Mouse (Mus musculus) adrenal gland, postnatal 36 days (tissue): ENCODE data around the gene Ubn1. TPM values are rescaled to one million over a fixed set of nuclear protein-coding genes. Genes with fewer than 3 reads are reported as not detected.

Source experiments
- DNase-seq, 2 experiments: peaks; one replicate each; pipeline ENCODE4 v3.0.0; 2021; ENCODE audit warnings: mixed read lengths in 1 of 2
- total RNA-seq, 2 experiments: library from RNA; stranded (reverse); gene quantifications; 2 replicates each; pipeline ENCODE4 v1.2.3; 2021

The Ubn1 gene
- total RNA-seq, 2 experiments from 2014 or later, result 35.2 to 38.5 TPM

DNA sequence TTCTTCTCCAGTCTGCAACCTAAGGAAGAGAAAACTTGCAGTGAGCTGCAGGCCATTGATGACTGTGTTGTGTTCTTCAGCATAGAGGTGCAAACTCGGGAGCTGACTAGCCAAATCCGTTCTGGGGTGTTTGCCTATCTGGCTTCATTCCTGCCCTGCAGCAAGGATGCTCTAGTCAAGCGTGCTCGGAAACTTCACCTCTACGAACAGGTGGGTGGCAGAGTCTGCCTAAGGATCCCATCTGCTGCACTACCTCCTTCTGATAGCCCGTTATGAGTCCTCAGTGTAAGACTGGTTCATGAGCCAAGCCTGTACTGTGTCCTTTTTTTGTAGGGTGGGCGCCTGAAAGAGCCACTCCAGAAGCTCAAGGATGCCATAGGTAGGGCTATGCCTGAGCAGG is 22.1 kb downstream of the Ubn1 start:
- DNase-seq, result no peak

DNA sequence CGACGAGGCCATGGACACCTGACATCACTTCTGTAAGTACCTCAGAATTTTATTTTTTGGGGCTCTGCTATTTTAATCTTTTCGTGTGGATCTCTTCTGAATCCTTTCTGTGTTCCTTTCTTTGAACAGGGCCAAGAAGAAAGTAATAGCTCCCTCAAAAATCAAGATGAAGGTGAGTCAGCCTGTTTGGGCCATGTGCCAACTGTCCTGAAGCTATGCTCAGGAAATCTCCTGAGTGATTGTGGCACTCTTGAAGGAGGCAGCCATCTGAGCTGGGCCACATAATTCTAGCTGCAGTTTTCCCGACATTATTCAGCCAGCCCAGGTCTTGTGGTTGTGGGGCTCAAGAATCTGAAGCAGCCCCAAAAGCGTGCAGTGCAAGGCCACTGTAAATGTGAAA is 24.5 kb downstream of the Ubn1 start:
- peak; percentile 56 to 70 for DNase-seq

DNA sequence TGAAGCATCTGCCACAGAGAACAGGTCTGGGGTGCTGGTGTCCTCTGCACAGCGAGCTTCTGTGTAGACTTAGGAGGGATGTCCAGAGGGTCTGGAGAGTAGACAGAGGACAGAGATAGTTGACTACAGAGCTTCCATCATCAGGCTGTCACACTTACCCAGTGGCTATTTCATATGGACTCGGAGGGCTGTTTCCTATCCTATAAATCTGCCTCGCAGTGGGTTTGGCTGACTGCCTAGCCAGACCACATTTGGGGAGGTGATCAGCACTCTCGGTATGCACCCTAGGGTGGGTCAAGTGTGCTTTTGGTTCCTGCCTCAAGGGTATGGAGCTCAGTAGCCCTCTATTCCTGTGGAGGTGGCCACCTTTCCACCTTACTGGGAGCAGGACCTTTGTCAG is 35.3 kb downstream of the Ubn1 start:
- no peak for DNase-seq

DNA sequence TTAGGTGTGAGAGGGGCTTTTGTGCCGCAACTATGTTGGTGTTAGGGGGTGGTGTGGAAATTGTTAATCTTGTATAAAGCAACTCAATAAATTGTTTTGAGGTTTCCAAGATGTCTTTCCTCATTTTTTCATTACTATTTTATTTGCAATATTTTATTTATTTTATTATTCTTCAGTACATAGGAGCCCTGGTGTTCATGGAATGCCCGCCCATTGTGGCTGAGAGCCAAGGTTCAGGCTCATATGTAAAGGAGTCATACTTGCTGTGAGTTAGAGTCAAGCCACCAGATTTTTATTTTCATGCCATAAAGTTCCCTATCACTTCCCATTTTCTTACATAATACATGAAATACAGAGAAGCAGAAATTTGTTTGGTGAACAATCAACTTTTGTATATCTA is 36.3 kb downstream of the Ubn1 start:
- no peak for DNase-seq

DNA sequence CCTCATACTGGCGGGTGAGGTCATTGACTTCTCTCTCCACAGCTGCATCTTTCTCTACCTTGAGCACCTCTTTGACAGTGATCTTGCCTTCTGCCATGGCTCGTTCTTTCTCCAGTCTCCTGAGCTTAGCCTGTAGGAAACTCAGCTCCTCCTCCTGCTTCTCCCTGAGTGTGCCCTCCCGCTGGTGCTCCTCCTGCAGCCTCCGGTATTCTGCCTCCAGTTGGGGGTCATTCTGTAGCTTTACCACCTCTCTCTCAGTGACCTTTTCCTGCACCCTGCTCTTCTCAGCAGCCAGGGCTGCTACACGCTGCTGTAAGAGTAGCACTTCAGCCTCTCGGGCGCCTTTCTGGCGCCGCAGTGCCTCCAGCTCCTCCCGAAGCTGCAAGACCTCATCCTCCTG is 39.2 kb downstream of the Ubn1 start:
- no peak for DNase-seq

DNA sequence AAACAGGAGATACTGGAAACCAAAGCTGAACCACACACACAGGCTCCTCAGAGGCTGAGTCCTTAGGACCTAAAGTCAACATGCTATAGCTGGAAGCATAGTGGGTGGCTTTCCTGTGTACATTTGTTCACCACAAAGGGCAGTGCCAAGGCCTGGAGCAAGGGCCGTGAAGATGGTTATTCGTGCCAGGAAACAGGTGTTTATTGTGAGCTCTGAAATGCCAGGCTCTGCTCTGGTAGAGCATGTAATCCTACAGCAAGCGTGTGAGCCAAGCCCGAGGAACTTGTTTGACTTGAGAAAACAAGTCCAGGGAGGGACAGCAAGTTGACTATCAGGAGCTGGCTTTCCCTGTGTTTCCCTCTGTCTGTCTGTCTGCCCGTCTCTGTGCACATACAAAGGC is 43.4 kb downstream of the Ubn1 start:
- no peak for DNase-seq

DNA sequence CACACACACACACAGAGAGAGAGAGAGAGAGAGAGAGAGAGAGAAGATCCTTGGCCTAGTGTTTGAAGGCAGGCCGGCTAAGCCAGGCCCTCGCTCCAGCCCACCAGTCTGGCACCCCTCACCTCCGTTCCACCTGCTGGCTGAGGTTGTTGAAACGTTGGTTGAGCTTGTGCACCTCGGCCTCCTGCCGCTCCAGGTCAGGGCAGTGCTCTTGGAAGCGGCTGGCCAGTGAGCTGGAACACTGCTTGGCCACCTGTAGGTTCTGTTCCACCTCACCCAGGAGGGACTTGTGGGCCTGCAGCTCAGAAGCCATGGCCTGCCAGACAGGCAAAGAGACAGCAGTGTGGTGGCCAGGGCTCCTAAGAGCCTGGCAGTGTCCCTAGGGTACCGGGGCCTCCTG is 46.6 kb downstream of the Ubn1 start:
- no peak for DNase-seq

DNA sequence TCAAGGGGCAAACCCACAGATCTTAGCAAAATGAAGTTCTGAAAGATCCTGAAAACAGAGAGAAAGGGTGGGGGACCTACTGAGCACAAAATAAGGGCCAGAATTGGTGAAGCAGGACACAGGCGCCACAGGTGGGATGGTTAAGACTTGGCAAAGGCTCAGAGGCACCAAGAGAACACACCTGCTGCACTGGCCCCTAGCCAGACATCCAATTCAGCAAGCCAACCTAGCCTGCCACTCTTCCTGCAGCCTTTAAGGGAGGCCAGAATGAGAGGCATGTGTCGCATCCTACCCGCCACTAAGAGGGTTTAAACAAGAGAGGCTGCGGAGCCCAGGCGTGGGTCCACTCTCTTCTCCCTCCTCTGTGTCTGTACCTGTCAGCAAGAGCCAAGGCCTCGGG is 51.1 kb downstream of the Ubn1 start:
- no peak for DNase-seq

DNA sequence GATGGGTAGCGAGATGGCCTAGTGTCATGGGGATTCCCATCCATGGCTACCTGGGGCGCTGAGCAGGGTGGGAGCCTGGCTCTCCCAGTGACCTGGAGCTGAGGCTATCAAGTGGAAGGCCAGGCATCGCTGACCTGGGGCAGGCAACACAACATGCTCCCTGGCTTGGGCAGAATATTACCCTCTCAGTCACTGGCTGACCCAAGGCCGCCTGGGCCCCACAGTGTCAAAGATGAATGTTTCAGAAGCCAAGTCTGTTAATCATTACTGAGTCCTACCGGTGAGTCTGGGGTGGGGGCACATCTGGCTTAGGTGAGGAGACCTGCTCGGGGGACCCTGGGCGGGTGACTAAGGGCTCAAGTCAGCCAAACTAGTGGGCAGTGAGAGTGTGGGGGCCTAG is 60.0 kb downstream of the Ubn1 start:
- DNase-seq, result no peak

DNA sequence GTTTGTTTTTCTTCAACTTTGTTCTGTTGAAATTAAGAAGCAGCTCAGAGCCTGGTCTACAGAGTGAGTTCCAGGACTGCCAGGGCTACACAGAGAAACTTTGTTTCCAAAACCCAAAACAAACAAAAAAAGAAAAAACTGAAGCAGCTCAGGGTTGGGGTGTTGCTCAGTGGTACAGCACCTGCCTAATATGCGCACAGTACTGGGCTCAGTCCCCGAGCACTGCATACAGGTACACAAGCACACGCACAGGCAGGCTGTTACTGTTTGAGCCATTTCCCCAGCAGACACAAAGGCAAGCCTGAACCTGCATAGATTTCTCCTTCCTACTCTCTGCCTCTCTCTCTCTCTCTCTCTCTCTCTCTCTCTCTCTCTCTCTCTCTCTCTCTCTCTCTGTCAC is 61.2 kb downstream of the Ubn1 start:
- DNase-seq, result no peak

DNA sequence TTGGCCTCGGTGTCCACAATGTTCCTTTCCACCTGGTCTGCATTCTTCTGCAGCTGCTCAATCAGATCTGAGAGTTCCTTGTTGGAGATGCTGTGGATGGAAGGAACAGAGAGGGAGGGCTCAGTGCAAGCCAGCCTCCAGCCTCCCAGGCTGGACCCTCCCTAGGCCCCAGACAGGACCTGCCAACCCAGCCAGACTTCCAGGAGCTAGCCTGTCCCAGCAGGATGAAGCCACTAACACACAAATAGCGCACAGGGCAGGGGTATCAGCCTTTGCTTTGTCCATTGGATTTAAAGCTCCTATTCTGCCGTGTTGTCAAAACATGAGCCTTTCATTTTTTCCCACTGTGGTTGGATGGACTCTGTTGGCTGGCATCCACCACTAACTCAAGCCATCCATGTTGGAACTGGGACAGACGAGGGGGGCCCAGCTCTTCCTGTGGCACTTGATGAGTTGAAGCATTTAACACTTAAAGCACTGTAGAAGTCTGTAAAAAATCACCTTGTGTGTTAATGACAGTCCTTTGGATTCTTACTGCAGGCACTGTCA is 63.2 kb downstream of the Ubn1 start:
- no peak for DNase-seq

DNA sequence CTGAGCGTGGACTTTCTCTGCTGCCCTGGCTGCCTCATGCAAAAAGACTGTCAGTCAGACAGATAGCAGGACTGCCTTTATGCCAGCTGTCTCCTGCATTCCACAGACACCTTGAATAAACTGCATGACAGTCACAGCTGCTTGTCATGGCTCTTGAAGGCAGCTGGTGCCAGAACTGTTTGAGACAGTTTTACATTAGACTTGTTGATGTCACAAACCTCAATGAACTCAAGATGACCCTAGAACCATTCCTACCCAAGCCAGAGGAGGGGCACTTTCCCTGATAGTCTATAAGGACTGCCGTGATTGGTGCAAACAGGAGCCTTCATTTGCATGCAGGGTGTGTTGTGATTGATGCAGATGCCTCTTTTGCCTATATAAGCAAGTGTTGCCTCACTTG is 63.7 kb downstream of the Ubn1 start:
- no peak for DNase-seq

DNA sequence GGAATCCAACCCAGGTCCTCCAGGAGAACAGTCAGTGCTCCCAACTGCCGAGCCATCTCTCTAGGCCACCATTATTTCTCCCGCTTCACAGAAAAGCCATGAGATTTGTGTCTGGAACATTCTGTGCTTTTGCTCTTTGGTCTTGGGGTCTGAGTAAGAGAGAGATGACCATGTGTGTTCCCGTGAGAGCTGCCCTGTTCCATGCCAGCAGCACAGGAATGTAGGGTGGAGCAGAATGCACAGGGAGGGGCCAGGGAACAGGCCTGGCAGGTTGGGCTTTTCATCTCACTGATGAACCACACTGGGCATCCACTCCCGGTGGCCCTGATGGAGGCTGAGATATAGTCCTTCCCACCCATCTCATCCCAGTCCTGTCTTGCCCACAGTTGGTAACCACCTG is 69.5 kb downstream of the Ubn1 start:
- DNase-seq, result no peak

DNA sequence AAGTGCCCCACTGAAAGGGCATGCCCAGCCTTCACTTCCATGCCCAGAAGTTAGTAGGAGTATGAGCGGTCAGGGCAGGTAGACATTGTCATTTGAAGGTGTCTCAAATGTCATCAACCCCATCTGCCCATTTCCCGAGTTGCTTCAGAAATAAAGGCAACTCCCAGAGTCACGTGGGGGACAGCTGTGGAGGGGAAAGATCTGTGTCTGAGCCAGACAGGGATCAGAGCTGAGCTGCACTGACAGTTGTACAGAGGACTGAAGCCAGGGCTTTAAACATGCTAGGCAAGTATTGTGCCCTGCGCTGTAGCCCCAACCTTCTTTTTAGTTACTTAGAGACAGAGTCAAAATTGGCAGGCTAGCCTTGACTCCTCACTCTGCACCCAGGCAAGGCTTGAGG is 70.0 kb downstream of the Ubn1 start:
- DNase-seq, result no peak

DNA sequence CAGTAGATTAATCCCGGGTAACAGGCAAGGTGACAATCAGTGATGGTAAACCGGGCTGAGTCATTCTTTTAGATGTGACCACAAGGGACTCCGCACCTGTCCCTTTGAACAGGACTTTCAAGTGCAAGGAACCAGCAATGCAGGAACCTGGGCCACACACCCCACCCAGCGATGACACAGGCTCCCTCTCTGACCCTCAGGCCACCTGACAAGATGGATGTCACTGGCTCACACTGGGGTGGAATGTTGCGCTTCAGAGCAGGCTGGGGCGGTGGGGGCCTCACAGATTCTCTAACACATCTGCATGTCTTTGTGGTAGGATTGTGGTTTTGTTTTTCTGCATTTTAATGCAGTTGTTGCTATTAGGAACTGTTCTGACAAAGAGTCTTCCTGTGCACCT is 73.6 kb downstream of the Ubn1 start:
- DNase-seq, result no peak

DNA sequence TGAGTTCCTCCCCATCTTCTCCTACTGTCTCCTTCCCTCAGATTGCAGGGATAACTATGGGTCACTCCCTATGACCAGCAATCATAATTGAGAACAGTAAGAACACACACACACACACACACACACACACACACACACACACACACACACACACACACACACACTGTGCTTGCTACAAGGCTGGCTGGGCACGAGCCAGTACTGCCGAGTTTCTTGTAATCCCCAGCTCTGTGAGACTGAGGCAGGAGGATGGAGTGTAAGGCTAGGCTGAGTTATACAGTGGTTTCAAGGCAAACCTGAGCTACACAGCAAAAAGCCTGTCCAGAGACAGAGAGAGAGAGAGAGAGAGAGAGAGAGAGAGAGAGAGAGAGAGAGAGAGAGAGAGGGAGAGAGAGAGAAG is 80.3 kb downstream of the Ubn1 start:
- no peak for DNase-seq

DNA sequence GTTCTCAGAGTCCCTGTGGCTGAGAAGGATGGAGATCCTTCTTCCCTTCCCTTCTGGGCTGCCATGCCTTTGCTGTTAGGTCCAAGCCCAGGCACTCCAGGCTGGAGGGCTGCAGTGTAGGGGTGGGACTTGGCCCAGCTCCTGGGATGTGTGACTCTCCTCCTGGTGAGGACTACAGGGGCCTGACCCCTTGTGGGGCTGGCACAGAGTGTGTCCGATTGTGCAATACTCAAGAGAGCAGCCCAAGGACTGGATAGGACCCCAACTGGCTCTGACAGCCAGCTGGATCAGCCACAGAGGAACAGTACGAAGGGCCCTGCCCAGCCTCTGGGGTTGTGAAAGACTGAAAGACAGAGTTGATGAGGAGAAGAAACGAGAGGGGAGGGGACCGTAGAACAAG is 80.9 kb downstream of the Ubn1 start:
- peak; percentile 69 to 83 for DNase-seq

DNA sequence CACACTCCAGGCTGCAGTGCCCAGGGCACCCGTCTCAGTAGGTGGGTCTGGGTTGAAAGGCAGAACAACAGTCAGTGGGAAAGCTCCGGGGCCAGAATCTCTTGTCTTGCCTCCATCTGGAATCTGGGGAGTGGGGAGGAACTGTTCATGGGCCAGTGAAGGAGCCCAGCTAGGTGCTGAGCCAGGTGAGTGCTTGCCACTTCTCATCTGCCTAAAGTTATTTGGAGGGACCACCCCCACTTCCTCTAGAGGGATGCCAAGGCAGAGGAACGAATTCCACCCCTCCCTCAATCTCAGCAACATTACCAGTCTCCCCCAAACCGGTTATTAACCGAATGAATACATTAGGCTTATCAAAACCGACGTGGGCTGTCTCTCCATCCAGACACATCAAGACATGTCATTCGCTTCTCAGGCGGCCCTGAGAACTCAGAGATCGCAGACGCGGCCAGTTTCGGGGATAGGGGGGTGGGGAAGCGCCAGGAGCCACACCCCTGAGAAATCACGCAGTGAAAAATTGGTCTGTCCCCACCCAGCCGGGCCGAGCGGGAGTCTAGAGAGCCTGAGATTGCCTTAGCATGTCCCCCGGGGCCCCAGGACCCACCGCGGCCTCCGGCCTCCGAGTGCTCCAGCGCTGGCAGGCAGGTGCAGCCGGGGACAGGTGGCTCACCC is 81.5 kb downstream of the Ubn1 start:
- DNase-seq, result no peak

DNA sequence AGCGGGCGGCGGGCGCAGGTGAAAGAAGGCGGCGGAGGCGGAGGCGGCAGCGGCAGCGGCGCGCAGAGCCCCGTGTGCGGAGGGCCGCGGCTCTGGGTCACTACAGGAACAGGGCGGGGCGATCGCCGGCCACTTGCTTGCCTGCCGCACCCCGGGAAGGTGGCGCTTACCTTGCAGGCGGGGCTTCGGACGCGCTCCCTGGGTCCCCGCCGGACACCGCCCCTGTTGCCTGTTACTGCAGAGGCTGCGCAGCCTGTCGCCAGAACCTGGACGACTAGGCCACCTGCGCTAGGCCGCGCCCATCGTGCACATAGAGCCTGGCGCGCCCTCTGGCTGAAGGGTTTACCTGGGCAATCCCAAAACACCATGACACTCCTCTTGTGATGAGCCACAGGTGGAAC is 82.5 kb downstream of the Ubn1 start, which contains the start of gene Ppl:
Gene Ppl (minus strand): TSS at position 21 of the 401 bp plus-strand sequence.
- DNase-seq, result peak; percentile 73 to 75

DNA sequence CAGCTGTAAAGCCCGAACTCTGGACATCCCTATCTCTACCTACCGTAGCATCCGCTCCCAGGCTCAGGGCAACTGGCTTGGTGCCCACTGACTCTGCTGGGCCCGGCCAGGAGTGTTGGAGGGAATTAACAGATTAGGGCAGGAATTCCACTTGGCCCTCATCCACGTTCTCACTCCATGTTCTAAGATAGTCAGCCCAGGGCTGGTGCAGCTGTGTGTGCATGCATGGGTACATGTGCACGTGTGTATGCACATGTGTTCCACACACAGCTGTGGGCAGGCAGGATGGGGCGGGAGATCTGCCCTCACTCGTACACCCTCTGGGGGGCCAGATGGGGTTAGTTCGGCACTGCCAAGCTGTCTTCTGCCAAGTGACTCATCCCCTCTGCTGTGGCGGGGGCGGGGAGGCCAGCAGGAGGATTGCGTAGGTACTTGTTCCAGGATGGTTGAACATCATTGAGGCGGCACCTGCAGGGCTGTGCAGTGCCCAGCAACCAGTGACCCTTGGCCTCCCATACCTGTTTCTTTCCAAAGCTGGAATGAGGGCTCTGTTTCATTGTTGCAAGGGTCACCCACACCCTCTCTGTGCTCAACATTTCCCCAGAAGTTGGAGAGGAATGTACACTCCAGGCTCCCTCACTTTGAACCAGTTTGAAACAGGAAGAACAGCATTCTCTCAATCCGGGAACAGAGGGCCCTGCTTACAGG is 84.9 kb downstream of the Ubn1 start:
- peak; percentile 84 to 86 for DNase-seq

DNA sequence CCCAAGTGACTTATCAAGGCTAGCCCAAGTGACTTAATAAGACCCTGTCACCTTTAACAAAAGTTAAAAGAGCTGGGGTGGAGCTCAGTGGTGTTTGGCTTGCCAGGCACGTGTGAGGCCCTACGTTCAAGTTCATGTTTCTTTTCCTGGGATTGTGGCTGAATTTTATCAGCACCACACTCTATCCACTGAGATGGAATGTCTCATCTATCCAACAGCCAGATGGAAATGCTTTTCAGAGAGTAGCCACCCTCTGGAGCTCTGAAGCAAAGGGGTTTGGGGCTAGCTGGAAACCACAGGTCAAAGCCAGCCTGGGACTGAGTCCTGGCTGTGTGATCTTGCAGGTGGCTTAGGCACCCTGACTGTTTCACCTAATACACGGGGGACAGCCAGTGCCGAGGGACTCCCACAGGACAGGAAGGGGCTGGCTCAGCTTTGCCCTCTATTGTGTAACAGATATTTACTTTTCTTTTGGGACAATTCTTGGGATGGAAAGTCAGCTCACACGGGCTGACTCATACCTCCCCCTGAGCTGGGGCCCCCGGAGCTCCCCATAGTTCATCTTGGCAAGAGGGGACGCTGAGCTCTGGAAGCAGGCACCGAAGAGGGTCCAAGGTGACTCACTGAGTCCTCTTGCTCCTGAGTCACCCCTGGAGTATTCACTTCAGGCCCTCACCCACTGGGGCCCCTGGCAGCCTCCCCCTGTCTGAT is 85.8 kb downstream of the Ubn1 start:
- peak; percentile 27 to 41 for DNase-seq
